Mouse (Mus musculus) cerebellum, adult 2 months (tissue): ENCODE measurements around the gene Cers5. TPM values are rescaled to one million over a fixed set of nuclear protein-coding genes. Genes with fewer than 3 reads are reported as not detected.
"Not testable (repeated sequence)": the region's sequence is repeated elsewhere in the genome, so short reads cannot be mapped to it uniquely, and the experiment has no call there.

ENCODE experiments used
- DNase-seq, 2 experiments: peaks; one replicate each; pipeline ENCODE4 v3.0.0; 2021
- H3K27ac ChIP-seq: fragments of 200-500 bp; 2 replicates; pipeline ENCODE4 v1.5.1; 2012; ENCODE audit warnings: low read length, control low read depth, inconsistent platforms; ENCODE audit not compliant: insufficient read depth
- H3K27me3 ChIP-seq: fragments of 200-500 bp; 2 replicates; pipeline ENCODE4 v1.6.1; 2012; ENCODE audit warnings: inconsistent platforms, mild to moderate bottlenecking, low read length, moderate library complexity; ENCODE audit not compliant: control insufficient read depth, insufficient read depth
- H3K4me1 ChIP-seq: fragments of 200-500 bp; 2 replicates; pipeline ENCODE4 v1.6.1; 2011; ENCODE audit warnings: low read length; ENCODE audit not compliant: control insufficient read depth, insufficient read depth
- H3K4me3 ChIP-seq: fragments of 200-500 bp; replicated peaks from 2 replicates; pipeline ENCODE3; 2011; ENCODE audit warnings: mild to moderate bottlenecking, low read depth, low read length, control low read depth; ENCODE audit not compliant: insufficient read depth
- CTCF ChIP-seq: fragments of 200-500 bp; IDR thresholded peaks from 2 replicates; pipeline ENCODE4 v1.5.1; 2011; ENCODE audit warnings: low read depth, mild to moderate bottlenecking, control low read depth, low read length, moderate library complexity, borderline replicate concordance; ENCODE audit not compliant: insufficient read depth
- POLR2A ChIP-seq: fragments of 200-500 bp; IDR thresholded peaks from 2 replicates; pipeline ENCODE4 v1.6.1; 2011; ENCODE audit warnings: low read length, control low read depth, borderline replicate concordance; ENCODE audit not compliant: insufficient read depth
- WGBS: fragments of 180-500 bp; shearing (Covaris S2); methylation state at CpG from one replicate; pipeline ENCODE4 v1.1.7; 2018; 5-methylcytosine and 5-hydroxymethylcytosine counted together
- polyA plus RNA-seq: library from polyadenylated mRNA; depleted of rRNA; stranded (reverse); fragments of >200 nt; gene quantifications from 2 replicates; pipeline ENCODE4 v1.2.3, GENCODE M21; 2012

Gene Cers5
- polyA plus RNA-seq, 1 experiment: 40.2 TPM

GRCm38 (mm10) chr15:99736675-99737074, 36.0 kb downstream of the Cers5 start:
- DNase-seq: no peak
- Histone ChIP-seq H3K27me3 (no peaks in the 10 kb centered on the region), H3K4me1 (peaks cover 4% of the 10 kb centered on the region), H3K4me3 (no peak overlapping the region), H3K27ac (no peak overlapping the region)
- TF ChIP-seq POLR2A: no peak
- TF ChIP-seq CTCF: peak; percentile 28; the same call in 1 of the 2 replicates
- WGBS: 44% methylated on average over 11 of the region's 11 CpGs

- TF ChIP-seq POLR2A (no peak), CTCF (no peak)
- no peak overlapping the region for H3K4me3 ChIP-seq
- no peak overlapping the region for H3K27ac ChIP-seq
- DNase-seq: peak; percentile 97 to 100
- no peaks in the 10 kb centered on the region for H3K27me3 ChIP-seq
- H3K4me1 ChIP-seq: peaks cover 4% of the 10 kb centered on the region
- 80% methylated on average over 2 of the region's 2 CpGs for WGBS
Observed at GRCm38 (mm10) chr15:99735631-99736030, 37.1 kb downstream of the Cers5 start.

GRCm38 (mm10) chr15:99733186-99733585, 39.5 kb downstream of the Cers5 start:
- TF ChIP-seq CTCF: no peak
- TF ChIP-seq POLR2A: no peak
- WGBS: 94% methylated on average over 5 of the region's 5 CpGs
- H3K27ac ChIP-seq: no peak overlapping the region
- peaks cover 5% of the 10 kb centered on the region; the same call in 1 of the 2 replicates for H3K4me1 ChIP-seq
- H3K27me3 ChIP-seq: no peaks in the 10 kb centered on the region
- no peak for DNase-seq
- H3K4me3 ChIP-seq: no peak overlapping the region

GRCm38 (mm10) chr15:99731678-99732077, 41.0 kb downstream of the Cers5 start:
- DNase-seq: no peak
- 81% methylated on average over 3 of the region's 3 CpGs for WGBS
- no peak for TF ChIP-seq POLR2A
- TF ChIP-seq CTCF: no peak
- Histone ChIP-seq H3K27me3 (no peaks in the 10 kb centered on the region), H3K27ac (no peak overlapping the region), H3K4me3 (no peak overlapping the region), H3K4me1 (peaks cover 2% of the 10 kb centered on the region; the same call in 1 of the 2 replicates)

GRCm38 (mm10) chr15:99731167-99731566, 41.5 kb downstream of the Cers5 start:
- Histone ChIP-seq H3K27me3 (no peaks in the 10 kb centered on the region), H3K4me3 (no peak overlapping the region), H3K4me1 (peaks cover 2% of the 10 kb centered on the region; the same call in 1 of the 2 replicates), H3K27ac (no peak overlapping the region)
- WGBS: 93% methylated on average over 2 of the region's 2 CpGs
- TF ChIP-seq CTCF (no peak), POLR2A (no peak)
- no peak for DNase-seq

- no peak for DNase-seq
- no peaks in the 10 kb centered on the region for H3K27me3 ChIP-seq
- 94% methylated on average over 4 of the region's 4 CpGs for WGBS
- TF ChIP-seq POLR2A: no peak
- no peak for TF ChIP-seq CTCF
- no peak overlapping the region for H3K27ac ChIP-seq
- peaks cover 8% of the 10 kb centered on the region for H3K4me1 ChIP-seq
- no peak overlapping the region for H3K4me3 ChIP-seq
Observed at GRCm38 (mm10) chr15:99729056-99729783, 43.5 kb downstream of the Cers5 start.

GRCm38 (mm10) chr15:99728211-99728610, 44.5 kb downstream of the Cers5 start:
- Histone ChIP-seq H3K4me3 (no peak overlapping the region), H3K4me1 (peaks cover 18% of the 10 kb centered on the region), H3K27ac (no peak overlapping the region), H3K27me3 (no peaks in the 10 kb centered on the region)
- no peak for DNase-seq
- WGBS: 82% methylated on average over 5 of the region's 5 CpGs
- TF ChIP-seq CTCF (no peak), POLR2A (no peak)

- 78% methylated on average over 12 of the region's 12 CpGs for WGBS
- DNase-seq: no peak
- Histone ChIP-seq H3K27ac (no peak overlapping the region), H3K4me3 (no peak overlapping the region), H3K27me3 (no peaks in the 10 kb centered on the region), H3K4me1 (peaks cover 22% of the 10 kb centered on the region)
- TF ChIP-seq POLR2A (no peak), CTCF (no peak)
Observed at GRCm38 (mm10) chr15:99727525-99727924, 45.2 kb downstream of the Cers5 start.

- DNase-seq, H3K27me3 ChIP-seq, H3K27ac ChIP-seq, H3K4me3 ChIP-seq: not testable (repeated sequence)
- H3K4me1 ChIP-seq: peaks cover 22% of the 10 kb centered on the region
- 73% methylated on average over 5 of the region's 5 CpGs for WGBS
Observed at GRCm38 (mm10) chr15:99727039-99727438, 45.6 kb downstream of the Cers5 start.
